Mouse (Mus musculus) cortical plate, adult 2 months (tissue): Measurements from ENCODE around the gene Sh3gl1.

Experiments used
- CTCF ChIP-seq: fragments of 200-500 bp; IDR thresholded peaks from 2 replicates; pipeline ENCODE4 v1.5.1; 2011; ENCODE audit warnings: mild to moderate bottlenecking, control low read depth, low read length; ENCODE audit not compliant: insufficient read depth; ENCODE audit errors: extremely low read depth
- POLR2A ChIP-seq: fragments of 200-500 bp; IDR thresholded peaks from 2 replicates; pipeline ENCODE4 v1.6.1; 2011; ENCODE audit warnings: mild to moderate bottlenecking, low read length, control low read depth; ENCODE audit not compliant: insufficient read depth; ENCODE audit errors: extremely low read depth

GRCm38 (mm10) chr17:56079921-56080320 lies 43.5 kb upstream of the Sh3gl1 start:
- TF ChIP-seq CTCF (no peak), POLR2A (no peak)
